Mouse (Mus musculus): Measurements from ENCODE around the gene Pdia3. TPM values are rescaled to one million over a fixed set of nuclear protein-coding genes. Genes with fewer than 3 reads are reported as not detected.
"Not testable (repeated sequence)": the region's sequence is repeated elsewhere in the genome, so short reads cannot be mapped to it uniquely, and the experiment has no call there.

Pdia3 gene
- polyA plus RNA-seq, 1 experiment from 2014 or later, result 371 TPM

GRCm38 (mm10) chr2:121452361-121452760 is 38.8 kb downstream of the Pdia3 start:
- no peak overlapping the region for H3K4me2 ChIP-seq (replicated peaks; ENCODE audit: low read depth, low read length)
- H3K4me3 ChIP-seq (ENCODE audit: low read depth, low read length), result no peak overlapping the region
- H3K9me3 ChIP-seq (ENCODE audit: low read length), result no peaks in the 10 kb centered on the region
- DNase-seq (ENCODE audit: low spot score) (no peak), ATAC-seq (no peak)
- H3K9ac ChIP-seq (replicated peaks; ENCODE audit: low read depth), result no peak overlapping the region
- no peaks in the 10 kb centered on the region for H3K27me3 ChIP-seq (replicated peaks; ENCODE audit: insufficient read depth, low read length)
- H3K36me3 ChIP-seq (ENCODE audit: insufficient read depth, low read length), result no peaks in the 10 kb centered on the region; the same call in 1 of the 2 replicates
- 65% methylated on average over 4 of the region's 4 CpGs for WGBS
- no peak overlapping the region for H3K27ac ChIP-seq (ENCODE audit: low read length)
- H3K4me1 ChIP-seq (ENCODE audit: insufficient read depth, low read depth, low read length), result peaks cover 6% of the 10 kb centered on the region; the same call in 1 of the 2 replicates
- TF ChIP-seq CTCF (IDR thresholded peaks at IDR 0.05) (no peak), EP300 (IDR thresholded peaks at IDR 0.05) (no peak)

- no peaks in the 10 kb centered on the region; the same call in 1 of the 2 replicates for H3K36me3 ChIP-seq (ENCODE audit: insufficient read depth, low read length)
- no peak within 1 kb of the TSS for H3K4me2 ChIP-seq (replicated peaks; ENCODE audit: low read depth, low read length)
- no peak for TF ChIP-seq EP300 (IDR thresholded peaks at IDR 0.05)
- no peak for TF ChIP-seq CTCF (IDR thresholded peaks at IDR 0.05)
- 46% methylated on average over 4 of the region's 4 CpGs for WGBS
- peaks cover 9% of the 10 kb centered on the region; the same call in 1 of the 2 replicates for H3K4me1 ChIP-seq (ENCODE audit: insufficient read depth, low read depth, low read length)
- ATAC-seq, result no peak
- no peaks in the 10 kb centered on the region for H3K9me3 ChIP-seq (ENCODE audit: low read length)
- no peak within 1 kb of the TSS for H3K27ac ChIP-seq (ENCODE audit: low read length)
- no peak for DNase-seq (ENCODE audit: low spot score)
- H3K9ac ChIP-seq (replicated peaks; ENCODE audit: low read depth), result no peak within 1 kb of the TSS
- no peaks in the 10 kb centered on the region for H3K27me3 ChIP-seq (replicated peaks; ENCODE audit: insufficient read depth, low read length)
- no peak within 1 kb of the TSS for H3K4me3 ChIP-seq (ENCODE audit: low read depth, low read length)
Measured at GRCm38 (mm10) chr2:121452990-121453389, 39.4 kb downstream of the Pdia3 start, which contains the start of gene Hypk. Hypk (plus strand) TSS chr2:121453290.

- peaks cover 9% of the 10 kb centered on the region; the same call in 1 of the 2 replicates for H3K4me1 ChIP-seq (ENCODE audit: insufficient read depth, low read depth, low read length)
- H3K9ac ChIP-seq (replicated peaks; ENCODE audit: low read depth), result no peak overlapping the region
- no peak for ATAC-seq
- H3K27me3 ChIP-seq (replicated peaks; ENCODE audit: insufficient read depth, low read length), result no peaks in the 10 kb centered on the region
- no peak overlapping the region for H3K4me2 ChIP-seq (replicated peaks; ENCODE audit: low read depth, low read length)
- no peaks in the 10 kb centered on the region; the same call in 1 of the 2 replicates for H3K36me3 ChIP-seq (ENCODE audit: insufficient read depth, low read length)
- no peak overlapping the region for H3K4me3 ChIP-seq (ENCODE audit: low read depth, low read length)
- 83% methylated on average over 6 of the region's 6 CpGs for WGBS
- H3K9me3 ChIP-seq (ENCODE audit: low read length), result no peaks in the 10 kb centered on the region
- H3K27ac ChIP-seq (ENCODE audit: low read length), result no peak overlapping the region
- TF ChIP-seq CTCF (IDR thresholded peaks at IDR 0.05) (no peak), EP300 (IDR thresholded peaks at IDR 0.05) (no peak)
- DNase-seq (ENCODE audit: low spot score), result no peak
Measured at GRCm38 (mm10) chr2:121453917-121454316, 40.3 kb downstream of the Pdia3 start.

- no peak for ATAC-seq
- Histone ChIP-seq H3K36me3 (ENCODE audit: insufficient read depth, low read length) (no peaks in the 10 kb centered on the region; the same call in 1 of the 2 replicates), H3K27me3 (replicated peaks; ENCODE audit: insufficient read depth, low read length) (no peaks in the 10 kb centered on the region), H3K4me2 (replicated peaks; ENCODE audit: low read depth, low read length) (no peak overlapping the region), H3K27ac (ENCODE audit: low read length) (no peak overlapping the region), H3K9ac (replicated peaks; ENCODE audit: low read depth) (no peak overlapping the region), H3K4me1 (ENCODE audit: insufficient read depth, low read depth, low read length) (peaks cover 6% of the 10 kb centered on the region; the same call in 1 of the 2 replicates), H3K9me3 (ENCODE audit: low read length) (no peaks in the 10 kb centered on the region), H3K4me3 (ENCODE audit: low read depth, low read length) (no peak overlapping the region)
- WGBS, result 73% methylated on average over 5 of the region's 5 CpGs
- DNase-seq (ENCODE audit: low spot score), result no peak
- TF ChIP-seq CTCF (IDR thresholded peaks at IDR 0.05), result no peak
- TF ChIP-seq EP300 (IDR thresholded peaks at IDR 0.05), result no peak
Measured at GRCm38 (mm10) chr2:121455534-121455933, 42.0 kb downstream of the Pdia3 start.

GRCm38 (mm10) chr2:121456692-121457642 is 43.4 kb downstream of the Pdia3 start, which contains the start of gene Serinc4:
Serinc4 (minus strand) TSS chr2:121456781.
- H3K9ac ChIP-seq (replicated peaks; ENCODE audit: low read depth), result peak within 1 kb of the TSS; percentile 76
- ATAC-seq, result peak; percentile 95
- H3K36me3 ChIP-seq (ENCODE audit: insufficient read depth, low read length), result no peaks in the 10 kb centered on the region; the same call in 1 of the 2 replicates
- no peaks in the 10 kb centered on the region for H3K9me3 ChIP-seq (ENCODE audit: low read length)
- 3% methylated on average over 41 of the region's 41 CpGs for WGBS
- TF ChIP-seq EP300 (IDR thresholded peaks at IDR 0.05), result no peak
- TF ChIP-seq CTCF (IDR thresholded peaks at IDR 0.05), result no peak
- H3K4me1 ChIP-seq (ENCODE audit: insufficient read depth, low read depth, low read length), result peaks cover 6% of the 10 kb centered on the region; the same call in 1 of the 2 replicates
- peak within 1 kb of the TSS; percentile 65 for H3K4me2 ChIP-seq (replicated peaks; ENCODE audit: low read depth, low read length)
- H3K4me3 ChIP-seq (ENCODE audit: low read depth, low read length), result peak within 1 kb of the TSS; percentile 74
- DNase-seq (ENCODE audit: low spot score), result peak; percentile 94
- H3K27me3 ChIP-seq (replicated peaks; ENCODE audit: insufficient read depth, low read length), result no peaks in the 10 kb centered on the region
- peak within 1 kb of the TSS; percentile 78 for H3K27ac ChIP-seq (ENCODE audit: low read length)

- no peak for TF ChIP-seq EP300 (IDR thresholded peaks at IDR 0.05)
- no peak for TF ChIP-seq CTCF (IDR thresholded peaks at IDR 0.05)
Measured at GRCm38 (mm10) chr2:121460071-121460470, 46.5 kb downstream of the Pdia3 start.

GRCm38 (mm10) chr2:121468982-121469381 is 55.4 kb downstream of the Pdia3 start:
- H3K9ac ChIP-seq (replicated peaks; ENCODE audit: low read depth); H3K9me3 ChIP-seq (ENCODE audit: low read length); H3K27ac ChIP-seq (ENCODE audit: low read length); H3K4me2 ChIP-seq (replicated peaks; ENCODE audit: low read depth, low read length); DNase-seq (ENCODE audit: low spot score); H3K4me3 ChIP-seq (ENCODE audit: low read depth, low read length); ATAC-seq; H3K27me3 ChIP-seq (replicated peaks; ENCODE audit: insufficient read depth, low read length); H3K4me1 ChIP-seq (ENCODE audit: insufficient read depth, low read depth, low read length); H3K36me3 ChIP-seq (ENCODE audit: insufficient read depth, low read length): not testable (repeated sequence)
- 40% methylated on average over 1 of the region's 6 CpGs for WGBS

More at GRCm38 (mm10) chr2:121460071-121460470, 46.5 kb downstream of the Pdia3 start:
- Histone ChIP-seq H3K4me3 (ENCODE audit: low read depth, low read length) (no peak overlapping the region), H3K9me3 (ENCODE audit: low read length) (no peaks in the 10 kb centered on the region), H3K27ac (ENCODE audit: low read length) (no peak overlapping the region), H3K9ac (replicated peaks; ENCODE audit: low read depth) (no peak overlapping the region), H3K27me3 (replicated peaks; ENCODE audit: insufficient read depth, low read length) (no peaks in the 10 kb centered on the region), H3K4me1 (ENCODE audit: insufficient read depth, low read depth, low read length) (peaks cover 6% of the 10 kb centered on the region; the same call in 1 of the 2 replicates), H3K4me2 (replicated peaks; ENCODE audit: low read depth, low read length) (no peak overlapping the region), H3K36me3 (ENCODE audit: insufficient read depth, low read length) (no peaks in the 10 kb centered on the region)
- 49% methylated on average over 2 of the region's 2 CpGs for WGBS
- ATAC-seq (no peak), DNase-seq (ENCODE audit: low spot score) (no peak)

GRCm38 (mm10) chr2:121472783-121473182 is 59.2 kb downstream of the Pdia3 start:
- H3K27me3 ChIP-seq (replicated peaks; ENCODE audit: insufficient read depth, low read length); ATAC-seq; H3K9me3 ChIP-seq (ENCODE audit: low read length); H3K36me3 ChIP-seq (ENCODE audit: insufficient read depth, low read length); H3K4me3 ChIP-seq (ENCODE audit: low read depth, low read length); H3K4me1 ChIP-seq (ENCODE audit: insufficient read depth, low read depth, low read length); H3K27ac ChIP-seq (ENCODE audit: low read length); H3K9ac ChIP-seq (replicated peaks; ENCODE audit: low read depth); DNase-seq (ENCODE audit: low spot score); H3K4me2 ChIP-seq (replicated peaks; ENCODE audit: low read depth, low read length): not testable (repeated sequence)
- WGBS, result 91% methylated on average over 3 of the region's 3 CpGs
